Mouse (Mus musculus): ENCODE results near the gene Sema6c.
"Not testable (repeated sequence)": the region's sequence is repeated elsewhere in the genome, so short reads cannot be mapped to it uniquely, and the experiment has no call there.

The Sema6c gene

DNA sequence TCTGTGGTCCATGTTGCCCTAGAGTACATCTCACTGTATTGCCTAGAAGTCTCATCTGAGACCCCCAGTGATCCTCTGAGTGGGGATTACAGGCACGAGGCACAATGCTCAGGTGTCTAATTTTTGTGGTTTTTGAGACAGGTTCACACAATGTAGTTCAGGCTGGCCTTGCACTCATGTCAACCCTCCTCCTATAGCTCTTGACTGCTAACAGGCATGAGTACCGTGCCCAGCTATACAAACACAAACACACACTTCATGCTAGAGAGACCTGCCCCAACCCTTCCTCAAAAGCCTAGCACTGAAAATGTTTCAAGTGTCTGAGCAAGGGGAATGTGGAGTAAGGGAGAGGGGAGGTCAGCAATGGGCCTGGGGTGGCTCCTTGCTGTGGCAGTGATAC, 25.8 kb downstream of the Sema6c start:
- DNase-seq (ENCODE audit: low spot score) = no peak

DNA sequence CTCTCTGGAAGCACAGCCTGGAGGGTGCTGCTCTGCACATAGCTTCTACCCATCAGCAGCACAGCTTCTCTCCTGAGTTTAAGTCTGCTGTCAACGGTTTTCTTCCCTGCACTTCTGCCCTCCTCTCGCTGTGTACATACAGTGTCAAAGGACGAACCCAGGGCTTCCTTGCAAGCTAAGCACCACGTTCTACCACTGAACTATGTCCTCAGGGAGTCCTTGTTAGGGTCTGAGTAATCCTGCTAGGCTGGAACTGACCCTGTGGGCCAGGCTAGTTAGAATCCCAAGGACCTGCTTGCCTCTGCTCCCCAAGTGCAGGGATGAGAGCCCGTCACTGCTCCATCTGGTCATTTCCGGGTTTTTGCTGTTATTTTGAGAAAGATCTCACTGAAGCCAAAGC, 26.6 kb downstream of the Sema6c start:
- DNase-seq (ENCODE audit: low spot score) = no peak

DNA sequence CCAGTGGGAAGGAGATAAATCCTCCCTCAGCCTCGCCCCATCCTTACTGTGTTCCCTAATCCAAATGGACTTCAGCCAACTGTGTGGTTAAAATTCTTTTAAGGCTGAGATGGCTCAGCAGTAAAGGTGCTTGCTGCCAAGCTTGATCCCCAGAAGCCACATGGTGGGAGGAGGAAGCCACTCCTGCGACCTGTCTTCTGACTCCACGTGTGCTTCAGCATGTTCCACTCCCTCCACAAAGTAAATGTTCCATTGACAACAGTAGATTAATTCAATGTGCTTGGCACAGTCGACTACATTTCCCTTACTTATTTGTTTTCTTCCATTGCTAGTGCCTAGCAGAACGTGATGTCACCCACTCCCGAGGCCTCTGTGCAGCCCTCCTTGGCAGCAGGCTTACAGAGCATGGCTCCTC, 34.5 kb downstream of the Sema6c start:
- no peak for DNase-seq (ENCODE audit: low spot score)

DNA sequence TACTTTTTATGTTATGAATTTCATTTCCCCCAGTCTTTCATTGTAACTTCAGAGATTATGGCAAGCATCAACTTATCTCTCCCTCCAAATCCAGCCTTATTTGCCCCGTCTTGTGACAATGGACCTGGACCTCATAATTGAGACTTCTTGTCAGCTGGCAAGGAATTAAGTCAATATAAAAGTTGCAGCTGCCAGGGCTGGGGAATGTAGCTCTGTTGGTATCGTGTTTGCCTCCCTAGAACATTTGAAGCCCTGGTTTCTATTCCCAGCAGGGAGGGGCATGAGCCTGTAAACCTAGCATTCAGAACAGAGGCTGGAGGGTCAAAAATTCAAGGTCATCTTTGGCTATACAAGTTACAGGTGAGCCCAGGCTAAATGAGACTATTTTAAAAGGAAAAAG, 35.5 kb downstream of the Sema6c start:
- DNase-seq (ENCODE audit: low spot score) = no peak

DNA sequence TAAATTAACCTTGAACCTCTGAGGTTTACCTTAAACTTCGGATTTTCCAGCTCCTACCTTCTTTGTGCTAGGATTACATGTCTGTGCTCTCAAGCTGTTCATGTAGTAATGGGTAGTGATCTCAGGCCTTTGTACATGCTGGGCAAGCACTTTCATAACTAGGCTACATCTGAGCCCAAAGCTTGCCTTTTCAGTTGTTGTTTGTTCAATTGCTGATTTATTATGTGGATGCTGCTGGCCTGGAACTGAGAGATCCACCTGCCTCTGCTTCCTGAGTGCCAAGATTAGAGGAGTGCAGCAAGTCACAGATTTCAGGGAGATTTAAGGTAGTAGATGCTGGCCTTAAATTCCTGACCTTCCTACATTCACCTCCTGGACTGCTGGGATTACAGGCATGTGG, 38.8 kb downstream of the Sema6c start:
- DNase-seq (ENCODE audit: low spot score) = no peak

DNA sequence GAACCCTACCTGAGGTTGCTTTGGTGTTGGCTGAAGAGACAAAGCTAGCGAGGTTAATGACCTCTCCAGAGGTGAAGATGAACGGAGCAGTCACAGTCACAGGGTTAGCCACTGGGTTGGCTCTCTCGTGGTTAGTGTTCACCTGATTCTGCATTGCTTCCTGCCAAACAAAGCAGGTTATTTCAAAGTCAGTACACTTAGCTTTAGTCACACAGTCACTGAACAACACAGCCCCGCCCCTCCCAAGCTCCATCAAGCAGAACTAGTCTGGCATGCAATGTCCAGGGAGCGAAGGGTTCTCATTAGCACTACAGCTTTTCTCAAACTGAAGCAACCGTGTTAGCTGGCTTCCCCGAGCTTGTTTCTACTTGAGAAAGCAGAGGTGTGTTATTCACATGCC, 39.9 kb downstream of the Sema6c start:
- DNase-seq (ENCODE audit: low spot score) = no peak

DNA sequence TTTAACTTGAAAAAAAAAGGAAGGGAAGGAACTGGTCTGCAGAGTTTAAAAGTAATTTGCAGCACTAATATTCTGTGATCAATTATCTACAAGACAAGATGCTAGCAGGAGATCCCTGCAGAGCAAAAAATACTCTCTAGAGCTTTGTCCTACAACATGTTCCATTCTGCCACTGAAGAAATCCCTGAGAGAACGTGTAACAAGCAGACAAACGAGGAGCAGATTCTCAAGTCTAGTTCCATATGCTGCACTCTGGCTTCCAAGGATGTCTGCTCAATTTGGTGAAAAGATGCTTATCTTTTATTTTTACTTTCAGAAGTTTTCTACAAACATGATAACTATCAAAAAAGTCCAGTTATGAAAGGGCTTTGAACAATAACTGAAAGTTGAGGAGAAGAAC, 40.3 kb downstream of the Sema6c start:
- DNase-seq (ENCODE audit: low spot score) = no peak

DNA sequence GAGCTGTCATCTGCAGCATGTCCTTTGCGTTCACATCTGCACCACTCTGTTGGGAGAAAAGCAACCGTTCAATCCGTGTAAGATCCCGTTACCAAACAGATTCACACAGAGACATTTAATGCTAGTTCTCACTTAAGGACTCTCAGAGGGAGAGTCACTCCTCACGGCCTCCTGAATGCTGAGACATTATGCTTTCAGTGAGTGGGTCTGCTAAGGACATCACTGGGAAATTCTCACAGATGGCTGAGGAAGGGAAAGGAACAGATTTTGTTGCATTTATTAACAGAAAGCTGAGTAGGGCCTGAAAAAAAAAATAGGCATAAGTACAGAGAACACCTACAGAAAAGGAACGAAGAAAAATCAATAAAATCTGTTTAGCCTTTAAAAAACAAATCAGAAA, 43.6 kb downstream of the Sema6c start:
- no peak for DNase-seq (ENCODE audit: low spot score)

DNA sequence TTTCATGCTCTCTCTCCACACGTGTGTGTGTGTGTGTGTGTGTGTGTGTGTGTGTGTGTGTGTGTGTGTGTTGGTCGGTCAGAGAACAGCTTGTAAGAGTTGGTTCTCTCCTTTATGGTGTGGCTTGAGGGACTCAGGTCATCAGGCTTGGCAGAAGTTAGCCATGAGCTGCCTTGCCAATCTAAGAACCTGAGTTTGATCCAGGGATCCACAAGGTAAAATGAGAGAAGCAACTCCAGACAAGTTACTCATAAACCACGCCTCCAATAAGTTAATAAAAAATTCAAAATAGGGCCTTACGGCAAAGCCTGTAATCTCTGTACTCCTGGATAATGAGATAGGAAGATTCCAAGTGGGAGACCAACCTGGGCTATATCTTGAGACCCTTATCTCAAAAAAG, 48.0 kb downstream of the Sema6c start:
- DNase-seq (ENCODE audit: low spot score) = no peak

DNA sequence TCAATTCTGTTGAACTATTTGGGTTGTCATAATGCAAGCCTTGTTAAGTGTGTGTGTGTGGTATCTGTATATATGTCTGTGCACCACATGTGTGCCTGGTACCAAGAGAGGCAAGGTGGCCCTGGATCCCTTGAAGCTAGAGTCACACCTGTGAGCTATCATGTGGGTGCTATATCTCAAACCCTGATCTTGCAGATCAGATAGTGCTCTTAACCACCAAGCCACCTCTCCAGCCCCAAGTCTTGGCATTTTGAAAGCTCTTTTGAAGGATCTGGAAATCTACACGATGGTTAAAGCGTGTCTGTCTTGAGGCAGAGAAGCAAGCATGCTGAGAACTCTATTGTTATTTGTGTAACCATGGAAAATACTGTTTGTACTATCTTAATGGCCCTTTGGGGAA, 50.3 kb downstream of the Sema6c start:
- no peak for DNase-seq (ENCODE audit: low spot score)

DNA sequence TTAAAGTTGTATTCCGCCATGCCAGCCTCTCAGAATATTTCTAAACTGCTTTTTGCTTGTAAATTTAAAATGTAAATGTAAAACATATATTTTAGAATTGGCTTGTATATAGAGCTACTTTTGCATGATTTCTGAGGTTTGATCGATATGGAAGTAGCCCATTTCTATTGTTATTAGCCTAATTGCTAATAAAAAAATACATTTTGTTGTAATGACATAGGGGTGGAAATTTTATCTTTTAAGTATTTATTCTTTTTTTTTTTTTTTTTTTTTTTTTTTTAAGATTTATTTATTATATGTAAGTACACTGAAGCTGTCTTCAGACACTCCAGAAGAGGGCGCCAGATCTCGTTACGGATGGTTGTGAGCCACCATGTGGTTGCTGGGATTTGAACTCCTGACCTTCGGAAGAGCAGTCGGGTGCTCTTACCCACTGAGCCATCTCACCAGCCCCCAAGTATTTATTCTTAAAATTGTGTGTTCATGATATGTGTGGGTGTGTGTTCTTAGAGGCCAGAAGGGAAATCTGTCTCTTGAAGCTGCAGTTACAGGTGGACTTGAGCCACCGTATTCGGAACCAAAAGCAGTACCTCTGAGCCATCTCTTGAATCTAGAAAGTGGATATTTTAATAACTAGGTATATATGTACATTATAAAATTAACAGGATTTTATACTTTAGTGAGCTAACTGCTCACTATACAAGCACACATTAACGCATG, 52.8 kb downstream of the Sema6c start:
- not testable (repeated sequence) for DNase-seq (ENCODE audit: low spot score)

DNA sequence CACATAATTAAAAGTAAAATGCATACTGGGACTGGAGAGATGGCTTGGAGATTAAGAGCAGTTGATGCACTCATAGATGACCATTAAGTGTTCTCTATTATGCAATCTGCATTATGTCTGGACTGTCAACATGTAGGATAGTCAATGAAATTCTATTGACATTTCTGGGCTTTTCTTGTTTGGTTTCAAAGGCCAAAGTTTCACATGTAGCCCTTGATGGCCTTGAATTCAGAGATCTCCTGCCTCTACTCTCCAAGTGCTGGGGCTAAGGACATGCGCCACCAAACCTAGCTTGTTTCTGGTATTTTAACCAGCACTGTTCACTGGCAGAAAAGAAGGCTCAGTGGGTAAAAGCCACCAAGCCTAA, 53.3 kb downstream of the Sema6c start:
- no peak for DNase-seq (ENCODE audit: low spot score)

DNA sequence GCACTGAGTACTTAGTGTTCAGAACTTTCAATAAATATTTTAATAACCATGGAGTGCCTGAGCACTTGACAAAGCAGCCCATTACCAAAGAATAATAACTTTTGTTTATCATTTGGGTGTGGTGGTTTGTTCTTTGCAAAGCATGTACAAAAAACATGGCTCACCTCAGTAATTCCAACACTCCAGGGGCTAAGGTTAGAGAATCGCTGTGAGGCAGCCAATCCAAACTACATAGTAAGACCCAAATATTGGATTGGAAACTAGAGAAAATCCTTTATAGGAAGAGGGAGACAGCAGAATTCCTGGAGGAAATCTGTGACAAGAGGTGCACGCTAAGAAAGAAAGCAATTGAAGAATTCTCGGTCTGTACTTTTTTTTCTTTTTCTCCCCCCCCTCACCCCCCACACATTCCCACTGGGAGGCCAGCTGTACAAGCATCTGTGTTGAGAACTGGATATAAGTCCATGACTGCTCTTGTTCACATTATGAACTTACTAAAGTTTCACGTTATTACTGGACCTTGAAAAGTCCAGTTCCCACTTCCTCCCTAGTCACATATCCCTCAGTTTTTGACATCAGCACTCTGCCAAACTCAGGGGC, 56.5 kb downstream of the Sema6c start:
- no peak for DNase-seq (ENCODE audit: low spot score)

DNA sequence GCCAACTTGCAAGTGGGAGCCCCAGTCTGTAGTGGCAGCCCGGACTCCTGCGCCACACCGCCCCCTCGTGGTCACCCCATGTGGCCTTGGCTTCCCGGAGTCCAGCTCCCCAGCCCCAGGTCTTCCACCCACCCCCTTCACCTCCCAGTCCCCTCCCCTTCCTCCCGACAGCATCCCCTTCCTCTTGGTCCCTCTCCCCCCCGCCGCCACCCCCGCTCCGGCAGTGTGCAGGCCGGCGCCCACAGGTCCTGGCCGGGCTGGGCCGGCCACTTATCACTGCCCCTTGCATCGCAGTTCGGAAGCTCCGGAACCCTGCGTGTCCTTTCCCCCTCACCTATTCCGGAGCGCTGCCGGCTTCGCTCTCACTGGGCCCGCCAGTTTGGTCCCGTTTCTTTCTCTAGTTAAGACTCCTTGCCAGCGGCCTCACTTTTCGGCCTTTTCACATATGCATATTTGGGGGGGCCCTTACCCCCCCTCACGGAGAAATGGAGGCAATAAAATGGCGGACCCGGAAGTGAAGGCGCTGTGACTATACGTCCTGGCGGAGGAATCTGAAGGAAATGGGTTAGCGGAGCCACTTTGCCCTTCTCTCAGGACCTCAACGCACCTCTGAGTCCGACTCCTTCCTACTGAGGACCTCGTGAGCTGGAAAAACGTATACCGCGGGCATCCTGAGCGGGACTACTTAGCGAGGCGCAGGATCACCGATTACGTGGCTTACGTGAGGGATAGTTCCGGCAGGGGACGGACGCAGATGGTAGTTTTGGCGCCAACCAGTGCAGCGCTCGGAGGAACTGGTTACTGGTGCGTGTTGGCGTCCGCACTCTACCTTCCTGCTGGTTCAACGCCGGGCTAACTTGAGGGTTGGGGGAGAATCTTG, 57.2 kb downstream of the Sema6c start, which contains the start of gene Gabpb2:
TSS of gene Gabpb2 (minus strand) at position 662 of the 880 bp plus-strand sequence.
- DNase-seq (ENCODE audit: low spot score) = peak; percentile 96

DNA sequence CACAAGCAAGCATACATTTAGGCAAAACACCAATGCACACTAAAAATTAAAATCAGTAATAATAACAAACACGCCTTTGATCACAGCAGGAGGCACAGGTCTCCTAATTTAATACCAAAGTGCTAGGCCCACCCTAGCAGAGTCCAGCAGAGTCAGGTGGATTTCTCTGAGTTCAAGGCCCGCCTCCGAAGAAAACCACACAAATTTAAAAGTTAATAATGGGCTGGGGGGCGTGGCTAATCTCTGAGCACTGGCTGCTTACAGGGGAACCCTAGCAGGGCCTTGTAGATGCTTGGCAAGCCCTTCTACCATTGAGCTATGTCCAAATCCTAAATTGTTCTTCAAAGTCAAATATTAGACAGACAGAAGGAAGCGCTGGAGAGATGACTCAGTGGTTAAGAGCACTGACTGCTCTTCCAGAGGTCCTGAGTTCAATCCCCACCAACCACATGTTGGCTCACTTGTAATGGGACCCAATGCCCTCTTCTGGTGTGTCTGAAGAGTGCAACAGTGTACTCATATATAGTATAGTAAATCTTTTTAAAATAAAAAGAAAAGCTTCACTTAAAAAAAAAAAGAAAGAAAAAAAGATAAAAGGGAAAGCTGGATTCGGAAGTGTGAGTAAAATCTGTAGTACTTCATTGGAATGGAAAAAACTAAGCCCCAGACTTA, 58.3 kb downstream of the Sema6c start:
- DNase-seq (ENCODE audit: low spot score) = no peak

DNA sequence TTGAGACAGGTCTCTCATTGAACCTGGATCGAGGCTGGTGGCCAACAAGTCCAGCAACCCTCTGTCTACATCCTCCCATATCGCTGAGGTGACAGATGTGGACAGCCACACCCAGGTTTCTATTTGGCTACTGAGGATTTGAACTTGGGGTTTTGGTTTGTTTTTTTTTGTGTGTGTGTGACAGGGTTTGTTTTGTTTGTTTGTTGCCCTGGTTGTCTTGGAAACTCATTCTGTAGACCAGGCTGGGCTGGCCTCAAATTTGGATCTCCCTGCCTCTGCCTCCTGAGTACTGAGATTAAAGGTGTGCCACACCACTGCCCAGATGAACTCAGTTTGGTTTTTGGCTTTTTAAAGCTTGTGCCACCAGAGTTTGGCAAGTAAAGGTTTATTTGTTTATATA, 62.8 kb downstream of the Sema6c start:
- DNase-seq (ENCODE audit: low spot score) = no peak
